Mouse (Mus musculus) 416B (cell line): ENCODE measurements at regions not wholly inside any gene's neighbourhood (a gene's known extent, or its start where the extent isn't known, plus 50 kb on each side); places are given as distances from the start of the nearest gene placed in this dataset.

Experiments used
- DNase-seq: peaks from one replicate; pipeline ENCODE4 v3.0.0; 2011; ENCODE audit warnings: low read depth

GRCm38 (mm10) chr8:11909146-11909545, 68.9 kb downstream of the Tex29 start:
- no peak for DNase-seq

- no peak for DNase-seq
Observed at GRCm38 (mm10) chr8:11911639-11912450, 71.6 kb downstream of the Tex29 start.

- no peak for DNase-seq
Observed at GRCm38 (mm10) chr8:11912451-11913128, 72.3 kb downstream of the Tex29 start.

GRCm38 (mm10) chr8:11913129-11913900, 73.0 kb downstream of the Tex29 start:
- DNase-seq: no peak

- no peak for DNase-seq
Observed at GRCm38 (mm10) chr8:11914131-11914530, 73.9 kb downstream of the Tex29 start.

- DNase-seq: no peak
Observed at GRCm38 (mm10) chr8:11914681-11915474, 74.6 kb downstream of the Tex29 start.

GRCm38 (mm10) chr8:11915721-11916120, 75.4 kb downstream of the Tex29 start:
- no peak for DNase-seq

GRCm38 (mm10) chr8:11919876-11920275, 79.6 kb downstream of the Tex29 start:
- no peak for DNase-seq

- no peak for DNase-seq
Observed at GRCm38 (mm10) chr8:11923115-11923514, 82.8 kb downstream of the Tex29 start.

GRCm38 (mm10) chr8:11924165-11924564, 83.9 kb downstream of the Tex29 start:
- peak; percentile 81 for DNase-seq

- DNase-seq: peak; percentile 70
Observed at GRCm38 (mm10) chr8:11942892-11943332, 102.6 kb downstream of the Tex29 start.

GRCm38 (mm10) chr8:11947766-11948165, 107.5 kb downstream of the Tex29 start:
- DNase-seq: no peak

GRCm38 (mm10) chr8:11956268-11956667, 116.0 kb downstream of the Tex29 start:
- no peak for DNase-seq

- peak; percentile 60 for DNase-seq
Observed at GRCm38 (mm10) chr8:11957046-11957783, 116.9 kb downstream of the Tex29 start.

- no peak for DNase-seq
Observed at GRCm38 (mm10) chr8:11958176-11958575, 117.9 kb downstream of the Tex29 start.

GRCm38 (mm10) chr8:11959466-11959865, 119.2 kb downstream of the Tex29 start:
- peak; percentile 30 for DNase-seq

GRCm38 (mm10) chr8:11963575-11963974, 123.3 kb downstream of the Tex29 start:
- no peak for DNase-seq

GRCm38 (mm10) chr8:11967670-11968069, 127.4 kb downstream of the Tex29 start:
- DNase-seq: no peak

- no peak for DNase-seq
Observed at GRCm38 (mm10) chr8:11970515-11970914, 130.2 kb downstream of the Tex29 start.

GRCm38 (mm10) chr8:11973436-11973835, 133.2 kb downstream of the Tex29 start:
- DNase-seq: no peak

- no peak for DNase-seq
Observed at GRCm38 (mm10) chr8:11977121-11977520, 136.8 kb downstream of the Tex29 start.
